8 mouse cellular contexts compared by ENCODE assay signal in genomic region chr12:55438611-55439137, GRCm38 (mm10). TPM values are rescaled to one million over a fixed set of nuclear protein-coding genes. Genes with fewer than 3 reads are reported as not detected.
DNase-seq lines count a peak whose midpoint lies in the region; ATAC-seq lines count a peak whose summit lies in the region.

No protein-coding gene starts in this region.

- 0 out of 2 replicates have a peak, but pooled peaks have one; percentile 4 for ATAC-seq in heart, embryonic 12.5 days (ENCODE audit: insufficient number of reproducible peaks, low FRiP score)
- ATAC-seq in activated CD4-positive, CD25-positive, alpha-beta regulatory T cell, adult 4 months = peak; percentile 62
- peak; percentile 73 for ATAC-seq in hindbrain, embryonic 12.5 days (ENCODE audit: low FRiP score)
- ATAC-seq in erythroblast, adult 5-6 weeks (replicated peaks; ENCODE audit: low FRiP score, poor library complexity, severe bottlenecking) = no peak

- DNase-seq in heart, adult 18-20 months = no peak
- DNase-seq in naive thymus-derived CD4-positive, alpha-beta T cell, adult 2 months (ENCODE audit: low read depth) = peak; percentile 48
- no peak for DNase-seq in adrenal gland, adult 2 months
- DNase-seq in adrenal gland, postnatal 25 days = no peak

- H3K27me3 ChIP-seq in heart, embryonic 12.5 days (replicated peaks) = no peaks in the 10 kb centered on the region
- no peaks in the 10 kb centered on the region for H3K27me3 ChIP-seq in hindbrain, embryonic 12.5 days

- 12% methylated on average over 11 of the region's 11 CpGs for WGBS in heart, embryonic 12.5 days
- 2% methylated on average over 11 of the region's 11 CpGs for WGBS in hindbrain, embryonic 12.5 days

- no peaks in the 10 kb centered on the region for H3K9me3 ChIP-seq in heart, embryonic 12.5 days (replicated peaks)
- no peaks in the 10 kb centered on the region for H3K9me3 ChIP-seq in hindbrain, embryonic 12.5 days (replicated peaks)

- H3K4me3 ChIP-seq in heart, embryonic 12.5 days = no peak overlapping the region
- no peak overlapping the region for H3K4me3 ChIP-seq in hindbrain, embryonic 12.5 days

- peak overlapping the region; percentile 66 for H3K27ac ChIP-seq in heart, embryonic 12.5 days (ENCODE audit: poor library complexity, severe bottlenecking)
- H3K27ac ChIP-seq in hindbrain, embryonic 12.5 days = peak overlapping the region; percentile 62

- peaks cover 46% of the 10 kb centered on the region for H3K4me1 ChIP-seq in heart, embryonic 12.5 days (replicated peaks)
- peaks cover 18% of the 10 kb centered on the region for H3K4me1 ChIP-seq in hindbrain, embryonic 12.5 days

- H3K9ac ChIP-seq in heart, embryonic 12.5 days = 0 out of 2 replicates have a peak overlapping the region, but pooled peaks have one; percentile 15
- H3K9ac ChIP-seq in hindbrain, embryonic 12.5 days = no peak overlapping the region

- H3K4me2 ChIP-seq in heart, embryonic 12.5 days = peak overlapping the region; percentile 45
- peak overlapping the region; percentile 41 for H3K4me2 ChIP-seq in hindbrain, embryonic 12.5 days (replicated peaks)

- H3K36me3 ChIP-seq in heart, embryonic 12.5 days = no peaks in the 10 kb centered on the region
- H3K36me3 ChIP-seq in hindbrain, embryonic 12.5 days = no peaks in the 10 kb centered on the region

RNA-seq across cellular contexts. Expression of gene Nfkbia, which starts 53.8 kb away (rescaled TPM):
- 38.8 and 45.0 TPM in 2 replicates for polyA plus RNA-seq in heart, embryonic 12.5 days (2016; fragmentation: Nextera tagmentation; extraction: Ambion mirVana)
- 10 to 100 TPM; 59.5 to 74.3 TPM for total RNA-seq in heart, adult 18-20 months (2021)
- polyA plus RNA-seq in activated CD4-positive, CD25-positive, alpha-beta regulatory T cell, adult 4 months (2017; shearing (Covaris generic)) = 100 to 1,000 TPM; 513 to 551 TPM
- polyA plus RNA-seq in hindbrain, embryonic 12.5 days (2016; fragmentation: Nextera tagmentation; extraction: Ambion mirVana) = 42.8 and 49.1 TPM in 2 replicates
- 10 to 100 TPM; 90.6 to 94.6 TPM for total RNA-seq in adrenal gland, adult 2 months (2021)
- 197 and 256 TPM in 2 replicates for polyA plus RNA-seq in adrenal gland, adult 2 months (2012; rRNA removed)
- 13.4 and 14.8 TPM in 2 replicates for total RNA-seq in erythroblast, adult 5-6 weeks (2015; ENCODE audit: low replicate concordance)
- total RNA-seq in erythroblast, adult 5-6 weeks (2017; ENCODE audit: low replicate concordance) = 14.1 and 20.5 TPM in 2 replicates
- 74.3 and 77.9 TPM in 2 replicates for total RNA-seq in adrenal gland, postnatal 25 days (2021)

RNA-seq across cellular contexts. Expression of gene Psma6, which starts 54.7 kb away (rescaled TPM):
- polyA plus RNA-seq in heart, embryonic 12.5 days (2016; fragmentation: Nextera tagmentation; extraction: Ambion mirVana) = 298 and 308 TPM in 2 replicates
- total RNA-seq in heart, adult 18-20 months (2021) = 100 to 1,000 TPM; 171 to 180 TPM
- polyA plus RNA-seq in activated CD4-positive, CD25-positive, alpha-beta regulatory T cell, adult 4 months (2017; shearing (Covaris generic)) = 100 to 1,000 TPM; 282 to 307 TPM
- polyA plus RNA-seq in hindbrain, embryonic 12.5 days (2016; fragmentation: Nextera tagmentation; extraction: Ambion mirVana) = 382 and 419 TPM in 2 replicates
- total RNA-seq in adrenal gland, adult 2 months (2021) = 100 to 1,000 TPM; 208 to 242 TPM
- 12.5 and 14.8 TPM in 2 replicates for polyA plus RNA-seq in adrenal gland, adult 2 months (2012; rRNA removed)
- 66.3 and 98.4 TPM in 2 replicates for total RNA-seq in erythroblast, adult 5-6 weeks (2015; ENCODE audit: low replicate concordance)
- total RNA-seq in erythroblast, adult 5-6 weeks (2017; ENCODE audit: low replicate concordance) = 99.5 and 111 TPM in 2 replicates
- 216 and 229 TPM in 2 replicates for total RNA-seq in adrenal gland, postnatal 25 days (2021)
